Mouse (Mus musculus) splenic B cell, adult 2 months (primary cell): ENCODE data around the gene Rab27a.

Experiments used
- DNase-seq: peaks from one replicate; pipeline ENCODE4 v3.0.0-alpha.2; 2011; ENCODE audit warnings: low read depth, low spot score
- H3K27me3 ChIP-seq: 2 replicates; pipeline ENCODE4 v1.6.1; 2012; ENCODE audit warnings: mild to moderate bottlenecking, low read length, moderate library complexity, mixed read lengths; ENCODE audit not compliant: control insufficient read depth, poor library complexity, insufficient read depth, severe bottlenecking
- H3K36me3 ChIP-seq: 2 replicates; pipeline ENCODE4 v1.6.1; 2012; ENCODE audit warnings: mild to moderate bottlenecking, low read length, moderate library complexity, mixed read lengths; ENCODE audit not compliant: control insufficient read depth, poor library complexity, insufficient read depth, severe bottlenecking

Rab27a gene

DNA sequence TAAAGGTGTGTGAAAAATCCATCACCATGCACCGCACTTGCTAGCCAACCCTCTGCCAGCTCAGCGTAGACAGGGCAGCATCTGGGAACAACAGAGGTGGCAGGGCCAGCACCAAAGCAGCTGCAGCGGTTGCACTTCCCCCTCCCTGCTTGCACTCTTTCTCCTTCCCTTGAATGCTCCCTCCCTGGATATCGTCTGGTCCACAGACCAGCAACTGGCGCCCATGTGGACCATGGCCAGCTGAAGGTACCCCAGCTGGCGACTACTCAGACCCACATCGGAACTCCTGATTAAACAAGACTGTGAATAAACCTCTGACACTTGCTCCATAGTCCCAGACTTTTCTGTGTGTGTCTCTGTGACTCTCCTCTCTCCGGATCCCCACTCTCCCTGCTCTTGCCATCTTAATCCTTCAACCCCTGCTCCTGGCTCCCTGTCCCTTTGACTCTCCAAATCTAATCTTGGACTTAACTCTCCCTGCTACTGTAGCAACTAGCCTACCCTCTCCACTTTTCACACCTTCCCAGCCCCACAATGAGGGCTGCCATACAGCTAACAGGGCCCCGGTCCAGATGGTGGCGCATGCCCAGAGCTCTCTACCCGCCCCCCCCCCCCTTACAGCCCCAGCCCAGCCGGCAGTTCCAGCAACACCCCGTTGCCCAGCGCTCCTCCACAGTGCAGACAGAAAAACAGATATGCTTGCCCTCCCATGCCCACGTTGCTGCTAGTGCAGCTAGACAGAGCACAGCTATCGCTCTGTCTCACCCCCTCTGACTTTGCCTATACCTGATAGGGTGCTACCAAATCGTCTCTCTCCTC, 18.6 kb upstream of the Rab27a start:
- Histone ChIP-seq H3K27me3 (no peaks in the 10 kb centered on the region), H3K36me3 (peaks cover 7% of the 10 kb centered on the region)
- no peak for DNase-seq

DNA sequence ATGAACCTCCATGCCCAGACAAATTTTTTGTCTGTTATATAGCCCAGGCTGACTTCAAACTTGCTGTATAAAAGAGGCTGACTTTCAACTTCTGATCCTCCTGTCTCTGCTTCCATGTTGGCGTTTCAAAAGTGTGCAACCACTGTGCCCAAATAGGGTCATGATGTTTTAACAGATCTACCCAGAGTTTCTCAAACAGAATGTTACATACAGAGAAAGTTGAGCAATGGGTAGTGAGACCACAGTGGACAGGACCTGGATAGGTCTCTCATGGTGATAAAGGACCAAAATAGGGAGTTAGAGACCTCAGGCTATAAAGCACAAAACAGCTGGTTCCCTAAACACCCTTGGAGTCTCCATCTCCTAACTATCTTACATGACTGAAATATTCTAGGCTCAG, 14.2 kb upstream of the Rab27a start:
- DNase-seq = no peak
- Histone ChIP-seq H3K27me3 (no peaks in the 10 kb centered on the region), H3K36me3 (peaks cover 7% of the 10 kb centered on the region)

- H3K36me3 ChIP-seq = peaks cover 7% of the 10 kb centered on the region
- no peaks in the 10 kb centered on the region for H3K27me3 ChIP-seq
- no peak for DNase-seq
These were observed 13.2 kb upstream of the Rab27a start for GRCm38 (mm10) chr9:73031421-73031820.

- no peak for DNase-seq
- peaks cover 7% of the 10 kb centered on the region; the same call in 1 of the 2 replicates for H3K36me3 ChIP-seq
- H3K27me3 ChIP-seq = no peaks in the 10 kb centered on the region
These were observed 11.2 kb upstream of the Rab27a start for GRCm38 (mm10) chr9:73033406-73033805.

GRCm38 (mm10) chr9:73039222-73039945, 5.3 kb upstream of the Rab27a start:
- H3K36me3 ChIP-seq = no peaks in the 10 kb centered on the region
- DNase-seq = peak; percentile 90
- no peaks in the 10 kb centered on the region for H3K27me3 ChIP-seq

DNA sequence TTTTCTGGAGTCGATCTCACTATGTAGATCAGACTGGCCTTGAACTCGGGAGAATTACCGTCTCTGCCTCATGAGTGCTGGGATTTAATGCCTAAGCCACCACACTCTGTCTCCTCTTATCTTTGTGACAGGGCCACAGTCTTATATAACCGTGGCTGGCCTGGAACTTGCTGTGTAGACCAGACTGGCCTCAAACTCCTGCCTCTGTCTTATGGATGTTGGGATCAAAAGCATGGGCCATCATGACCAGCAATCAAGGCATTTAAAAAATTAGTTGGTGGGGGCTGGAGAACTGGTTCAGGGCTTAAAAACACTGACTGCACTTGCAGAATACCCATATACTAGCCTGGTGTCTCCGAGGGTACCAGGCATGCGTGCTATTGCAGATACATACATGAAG, 4.6 kb upstream of the Rab27a start, which contains the start of gene Pigb:
TSS of gene Pigb (minus strand) at position 299 of the 400 bp plus-strand sequence.
- H3K36me3 ChIP-seq = no peaks in the 10 kb centered on the region
- DNase-seq = no peak
- H3K27me3 ChIP-seq = no peaks in the 10 kb centered on the region

DNA sequence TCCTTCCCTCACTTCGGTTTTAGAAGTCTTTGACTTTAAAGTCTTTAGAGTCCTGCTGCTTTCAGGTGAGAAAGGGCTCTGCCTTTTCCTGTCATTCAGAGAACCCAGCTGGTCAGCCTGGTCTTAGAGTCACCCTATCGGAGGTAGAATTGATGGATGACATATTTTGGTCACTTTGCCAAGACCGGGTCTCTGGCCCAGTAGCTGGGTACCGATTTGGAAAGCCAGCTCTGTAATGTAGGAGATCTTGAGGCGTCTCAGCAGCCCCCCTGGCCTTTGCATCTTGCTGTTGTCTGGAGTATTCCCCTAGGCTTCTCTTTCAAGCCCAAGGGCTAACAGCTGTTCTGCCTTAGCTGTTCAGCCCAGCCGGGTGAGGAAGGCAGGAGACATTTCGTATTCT, 550 bp downstream of the Rab27a start:
- DNase-seq = no peak
- Histone ChIP-seq H3K27me3 (no peaks in the 10 kb centered on the region), H3K36me3 (no peaks in the 10 kb centered on the region)

GRCm38 (mm10) chr9:73045711-73046110, 1.1 kb downstream of the Rab27a start:
- Histone ChIP-seq H3K27me3 (no peaks in the 10 kb centered on the region), H3K36me3 (no peaks in the 10 kb centered on the region)
- DNase-seq = no peak

DNA sequence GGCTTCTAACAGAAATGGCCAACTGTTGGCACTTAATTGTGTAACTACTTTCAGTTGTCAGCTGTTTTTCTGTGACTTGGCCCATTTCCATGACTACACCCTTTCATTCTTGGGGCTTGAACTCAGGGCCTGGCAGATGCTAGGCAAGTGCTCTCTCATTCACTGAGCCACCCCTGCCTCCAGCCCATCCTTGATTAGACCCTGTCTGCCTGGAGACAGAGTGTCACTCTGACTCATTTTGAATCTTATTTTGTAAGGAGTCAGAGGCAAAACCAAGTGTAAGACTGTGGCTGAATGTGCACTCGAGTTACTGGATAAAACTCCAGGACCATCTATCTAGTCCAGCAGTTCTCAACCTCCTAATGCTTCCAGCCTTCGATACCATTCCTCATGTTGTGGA, 3.3 kb downstream of the Rab27a start:
- Histone ChIP-seq H3K36me3 (no peaks in the 10 kb centered on the region), H3K27me3 (no peaks in the 10 kb centered on the region)
- no peak for DNase-seq

DNA sequence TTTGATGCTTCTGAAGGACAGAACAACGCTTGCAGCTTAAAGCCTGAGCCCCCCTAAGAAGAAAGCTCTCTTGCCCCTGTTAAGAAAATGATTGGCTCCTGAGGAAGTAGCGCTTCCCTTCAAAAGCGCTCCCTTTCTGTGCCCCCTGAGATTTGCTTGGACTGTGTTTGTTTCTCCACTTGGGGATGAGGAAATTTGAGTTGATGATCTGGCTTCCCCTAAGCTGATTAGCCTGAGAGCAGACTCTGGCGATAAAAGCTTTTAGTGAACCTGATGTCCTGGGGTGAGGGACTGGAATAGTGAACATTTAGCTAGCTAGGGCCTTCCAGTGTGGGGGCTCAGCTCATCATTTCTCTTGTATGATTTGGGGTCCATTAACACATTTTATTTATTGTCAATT, 4.3 kb downstream of the Rab27a start:
- Histone ChIP-seq H3K27me3 (no peaks in the 10 kb centered on the region), H3K36me3 (no peaks in the 10 kb centered on the region)
- DNase-seq = no peak

DNA sequence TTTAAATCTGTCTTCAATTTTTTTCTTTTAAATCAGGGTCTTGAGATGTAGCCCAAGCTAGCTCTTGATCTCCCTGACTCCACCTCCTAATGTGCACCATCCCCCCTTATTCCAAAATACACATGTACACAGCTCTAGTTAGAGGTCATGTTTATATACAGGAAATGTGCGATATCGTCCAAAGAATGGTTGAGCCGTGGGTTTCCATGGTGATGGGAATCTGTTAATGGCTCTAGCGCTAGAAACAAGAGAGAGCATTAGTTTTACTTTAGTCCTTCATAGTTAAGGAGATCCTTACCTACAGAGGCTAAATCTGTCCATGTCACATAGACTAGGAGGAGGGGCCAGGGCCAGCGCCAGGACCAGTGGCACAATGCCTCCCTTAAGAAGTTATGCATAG, 5.2 kb downstream of the Rab27a start:
- no peak for DNase-seq
- Histone ChIP-seq H3K36me3 (no peaks in the 10 kb centered on the region), H3K27me3 (no peaks in the 10 kb centered on the region)

DNA sequence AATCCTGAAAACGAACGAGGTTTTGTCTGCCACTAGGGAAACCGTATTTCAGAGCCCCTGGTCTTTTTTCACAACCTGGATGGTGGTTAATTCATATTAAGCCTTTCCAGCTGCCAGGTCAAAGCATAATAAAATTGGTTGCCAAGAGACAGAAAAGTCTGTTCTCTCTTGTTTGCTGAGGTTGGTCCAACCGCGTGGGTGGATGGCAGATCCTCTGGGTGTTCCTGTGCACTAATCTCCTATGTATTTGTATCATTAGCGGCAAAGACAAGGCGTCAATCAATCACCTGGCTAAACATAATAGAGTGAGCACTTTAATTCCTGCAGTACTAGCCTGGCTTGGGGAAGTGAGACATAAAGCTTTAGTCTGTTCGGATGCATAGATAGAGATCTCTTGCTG, 6.0 kb downstream of the Rab27a start:
- DNase-seq = no peak
- Histone ChIP-seq H3K36me3 (no peaks in the 10 kb centered on the region), H3K27me3 (no peaks in the 10 kb centered on the region)

DNA sequence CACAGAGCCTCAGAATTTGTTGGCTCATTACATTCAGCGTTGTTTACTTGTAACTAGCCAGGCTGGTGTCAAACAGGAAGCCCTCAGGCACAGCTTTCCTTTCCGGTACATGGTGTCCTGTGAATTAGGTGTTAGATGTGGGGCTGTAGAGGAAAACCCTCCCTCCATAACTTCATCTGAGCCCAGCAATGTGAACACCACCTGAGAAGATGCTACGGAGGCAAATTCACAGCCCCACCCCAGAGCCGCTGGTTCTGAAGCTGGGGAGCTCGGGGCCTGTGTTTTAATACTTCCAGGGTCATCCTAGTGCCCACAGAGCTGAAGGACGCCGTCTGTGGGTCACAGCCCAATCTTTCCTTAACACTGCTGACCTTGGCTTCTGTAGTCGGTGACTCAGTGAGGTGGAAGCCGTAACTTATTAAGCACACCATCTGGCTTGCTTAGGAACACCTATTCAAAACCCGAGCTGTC, 10.8 kb downstream of the Rab27a start:
- DNase-seq = no peak

GRCm38 (mm10) chr9:73059224-73059623, 14.6 kb downstream of the Rab27a start:
- Histone ChIP-seq H3K36me3 (no peaks in the 10 kb centered on the region), H3K27me3 (no peaks in the 10 kb centered on the region)
- DNase-seq = no peak

More for the DNA sequence above, 10.8 kb downstream of the Rab27a start:
- no peaks in the 10 kb centered on the region for H3K36me3 ChIP-seq
- no peaks in the 10 kb centered on the region for H3K27me3 ChIP-seq

GRCm38 (mm10) chr9:73063621-73064290, 19.1 kb downstream of the Rab27a start:
- DNase-seq = no peak
- no peaks in the 10 kb centered on the region for H3K27me3 ChIP-seq

More at GRCm38 (mm10) chr9:73063621-73064290, 19.1 kb downstream of the Rab27a start:
- H3K36me3 ChIP-seq = 0 out of 2 replicates have a peak, but pooled peaks cover 2% of the 10 kb centered on the region
